Mouse (Mus musculus) brain, embryonic 14.5 days (tissue): ENCODE measurements around the gene Rbpms2.

Experiments
- CTCF ChIP-seq: fragments of 200-500 bp; IDR thresholded peaks from 2 replicates; pipeline ENCODE4 v1.5.1; 2012; ENCODE audit warnings: inconsistent platforms, mild to moderate bottlenecking, moderate library complexity, borderline replicate concordance; ENCODE audit not compliant: insufficient read depth, insufficient read length; ENCODE audit errors: extremely low read depth
- POLR2A ChIP-seq: fragments of 200-500 bp; IDR thresholded peaks from 2 replicates; pipeline ENCODE4 v1.6.1; 2012; ENCODE audit warnings: mild to moderate bottlenecking, inconsistent platforms, borderline replicate concordance; ENCODE audit not compliant: poor library complexity, insufficient read depth, insufficient read length, severe bottlenecking; ENCODE audit errors: extremely low read depth

GRCm38 (mm10) chr9:65593596-65593995 is 35.9 kb upstream of the Rbpms2 start:
- no peak for TF ChIP-seq POLR2A
- no peak for TF ChIP-seq CTCF
